Mouse (Mus musculus) C2C12 (cell line): ENCODE results near the gene Icmt. TPM values are rescaled to one million over a fixed set of nuclear protein-coding genes. Genes with fewer than 3 reads are reported as not detected.

Experiments
- H3K27me3 ChIP-seq: one replicate; pipeline ENCODE4 v1.6.1; 2011; ENCODE audit not compliant: control insufficient read depth, insufficient read depth, insufficient read length
- H3K36me3 ChIP-seq: one replicate; pipeline ENCODE4 v1.6.1; 2011; ENCODE audit not compliant: control insufficient read depth, insufficient read depth
- H3K4me3 ChIP-seq: one replicate; pipeline ENCODE4 v1.5.1; 2011; ENCODE audit warnings: mild to moderate bottlenecking, control low read depth; ENCODE audit not compliant: poor library complexity, insufficient read depth, severe bottlenecking
- H3K79me2 ChIP-seq: one replicate; pipeline ENCODE4 v1.6.1; 2011; ENCODE audit not compliant: control insufficient read depth, insufficient read depth
- H3K79me3 ChIP-seq: one replicate; pipeline ENCODE4 v1.6.1; 2011; ENCODE audit warnings: low read depth, control low read depth
- H3ac ChIP-seq: one replicate; pipeline ENCODE3; 2011; ENCODE audit warnings: low read depth; ENCODE audit not compliant: control insufficient read depth, insufficient read length
- CEBPB ChIP-seq: IDR thresholded peaks from one replicate; pipeline ENCODE4 v1.6.1; 2011; ENCODE audit warnings: low read depth, mild to moderate bottlenecking, control low read depth, moderate library complexity
- CTCF ChIP-seq: IDR thresholded peaks from one replicate; pipeline ENCODE4 v1.5.1; 2011; ENCODE audit not compliant: control insufficient read depth, insufficient read depth, insufficient read length
- FOSL1 ChIP-seq: IDR thresholded peaks from one replicate; pipeline ENCODE4 v1.8.0; 2011; ENCODE audit warnings: mild to moderate bottlenecking, low read length; ENCODE audit not compliant: poor library complexity, insufficient read depth, severe bottlenecking
- MAX ChIP-seq: IDR thresholded peaks from one replicate; pipeline ENCODE4 v1.6.1; 2011; ENCODE audit warnings: mild to moderate bottlenecking, control low read depth
- MYOD1 ChIP-seq: IDR thresholded peaks from one replicate; pipeline ENCODE4 v1.6.1; 2011; ENCODE audit warnings: low read depth; ENCODE audit not compliant: control insufficient read depth, insufficient read length
- MYOG ChIP-seq: IDR thresholded peaks from one replicate; pipeline ENCODE4 v1.6.1; 2011; ENCODE audit not compliant: control insufficient read depth, insufficient read length; ENCODE audit errors: extremely low read depth
- USF1 ChIP-seq: IDR thresholded peaks from one replicate; pipeline ENCODE4 v1.6.1; 2011; ENCODE audit warnings: low read depth, mild to moderate bottlenecking, control low read depth, moderate library complexity
- polyA plus RNA-seq: library from polyadenylated mRNA; unstranded; fragments of >200 nt; fragmentation: generic; extraction: Trizol; gene quantifications from one replicate; pipeline ENCODE4 v1.2.1, GENCODE M21; 2012; ENCODE audit warnings: missing spikeins

Gene Icmt
- polyA plus RNA-seq, 1 experiment: 34.1 TPM

DNA sequence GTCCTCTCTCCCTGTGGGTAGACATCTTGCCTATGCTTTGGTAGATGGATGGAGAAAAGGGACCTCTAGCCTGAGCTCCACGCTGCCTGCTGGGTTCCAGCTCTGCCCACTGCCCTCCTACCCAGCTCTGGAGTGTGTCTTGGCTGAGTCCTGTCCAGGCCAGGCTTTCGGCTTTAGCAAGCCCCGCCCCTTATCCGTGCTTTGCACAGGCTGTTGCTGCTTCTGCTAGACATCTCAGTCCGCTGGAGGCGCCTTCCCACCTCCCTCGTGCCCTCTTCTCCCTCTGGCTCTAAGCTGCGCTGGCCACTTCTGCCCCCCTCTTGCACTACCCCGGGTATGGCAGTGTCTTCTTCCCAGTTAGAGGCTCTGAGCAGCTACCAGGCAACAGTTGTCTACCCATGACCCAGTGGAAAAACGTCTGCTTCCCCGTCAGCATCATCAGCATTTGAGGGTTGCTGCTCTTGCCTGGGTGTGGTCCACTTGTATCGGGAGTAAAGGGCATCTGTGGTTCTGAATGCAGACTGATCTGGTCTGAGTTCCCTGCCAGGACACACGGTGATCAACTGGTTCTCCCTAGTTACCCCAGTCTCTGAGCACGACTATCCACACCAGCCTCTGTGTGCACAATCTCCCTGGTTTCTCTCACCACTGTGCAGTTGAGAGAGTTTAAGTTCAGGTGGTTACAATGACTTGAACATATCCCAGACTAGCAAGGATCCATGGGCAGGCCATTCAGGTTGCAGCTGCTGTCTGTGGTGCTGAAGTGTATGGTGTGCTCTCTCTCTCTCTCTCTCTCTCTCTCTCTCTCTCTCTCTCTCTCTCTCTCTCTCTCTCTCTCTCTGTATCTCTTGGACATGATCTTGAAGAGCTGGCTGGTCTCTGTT, 54.6 kb downstream of the Icmt start:
- no peaks in the 10 kb centered on the region for H3K36me3 ChIP-seq

DNA sequence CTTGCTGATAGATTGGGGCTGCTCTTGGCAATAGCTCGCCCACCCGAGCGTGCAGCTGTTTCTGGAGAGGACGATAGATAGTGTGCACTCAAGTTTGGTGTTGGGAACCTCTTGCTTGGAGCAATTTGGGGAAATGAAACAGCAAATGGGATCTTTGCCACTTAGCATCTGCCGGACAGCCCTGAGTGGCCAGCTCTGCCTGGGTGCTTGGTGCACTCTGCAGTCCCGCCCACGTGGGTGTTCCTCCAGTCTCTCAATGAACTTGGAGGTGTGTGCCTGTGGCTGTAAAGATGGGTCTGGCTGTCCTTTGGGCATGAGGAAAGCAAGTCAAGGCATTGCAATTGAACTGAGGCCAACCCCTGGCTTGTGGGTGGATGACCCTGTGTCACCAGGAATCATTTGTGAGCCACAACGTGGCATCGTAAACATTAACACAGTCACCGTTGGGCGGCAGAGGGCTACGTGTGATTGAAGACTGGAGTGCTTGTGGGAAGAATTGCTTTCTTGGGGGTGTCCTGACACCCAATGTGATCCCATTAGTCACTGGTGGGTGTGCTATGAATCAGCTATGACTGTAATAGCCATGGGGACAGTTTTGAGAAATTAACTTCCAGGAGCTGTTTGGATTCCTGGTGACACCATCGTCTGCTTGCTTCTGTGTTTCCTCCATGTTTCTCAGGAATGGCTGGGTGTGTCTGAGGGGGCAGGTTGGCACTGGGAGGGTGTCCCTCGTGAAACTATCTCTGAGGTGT, 57.0 kb downstream of the Icmt start:
- H3K79me3 ChIP-seq: no peaks in the 10 kb centered on the region
- H3K36me3 ChIP-seq: no peaks in the 10 kb centered on the region
- H3K4me3 ChIP-seq: no peak overlapping the region
- TF ChIP-seq USF1 (no peak), MYOG (no peak), MYOD1 (no peak), CEBPB (no peak), CTCF (no peak), MAX (peak; percentile 56), FOSL1 (peak; percentile 69)
- H3ac ChIP-seq: no peak overlapping the region
- H3K27me3 ChIP-seq: peaks cover 7% of the 10 kb centered on the region
- no peaks in the 10 kb centered on the region for H3K79me2 ChIP-seq

More for the DNA sequence above, 54.6 kb downstream of the Icmt start:
- peaks cover 23% of the 10 kb centered on the region for H3K27me3 ChIP-seq
- H3K79me2 ChIP-seq: no peaks in the 10 kb centered on the region
- TF ChIP-seq MAX (peak; percentile 32), FOSL1 (no peak), MYOG (no peak), MYOD1 (no peak)
- H3K79me3 ChIP-seq: no peaks in the 10 kb centered on the region
- no peak overlapping the region for H3K4me3 ChIP-seq
- no peak overlapping the region for H3ac ChIP-seq

DNA sequence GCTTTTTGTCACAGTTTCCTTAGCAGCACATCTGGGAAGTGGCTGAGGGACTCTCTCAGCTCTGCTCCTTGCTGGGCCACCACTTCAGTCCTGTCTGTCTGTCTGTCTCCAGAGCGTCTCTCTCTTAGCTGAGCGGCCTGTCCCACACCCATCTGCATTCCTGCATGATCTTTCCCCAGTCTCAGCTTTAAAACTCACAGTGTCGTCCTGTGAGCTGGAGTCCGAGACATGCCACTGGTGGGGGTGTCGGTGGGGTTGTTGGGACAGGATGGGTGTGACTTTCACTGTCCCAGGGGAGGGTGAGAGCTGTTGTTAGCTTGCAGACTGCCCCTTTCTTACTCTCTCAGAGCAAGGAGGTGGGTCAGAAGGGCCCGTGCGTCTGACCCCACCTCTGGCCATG, 58.6 kb downstream of the Icmt start:
- Histone ChIP-seq H3K79me3 (no peaks in the 10 kb centered on the region), H3K4me3 (no peak overlapping the region), H3K27me3 (no peaks in the 10 kb centered on the region), H3K79me2 (no peaks in the 10 kb centered on the region), H3K36me3 (no peaks in the 10 kb centered on the region), H3ac (no peak overlapping the region)
- TF ChIP-seq USF1 (no peak), CEBPB (no peak), MYOG (no peak), CTCF (no peak), FOSL1 (no peak), MYOD1 (no peak), MAX (no peak)

Other genes starting within 250 kb of the Icmt start
- 17.5 TPM for gene Plekhg5, start 224.7 kb upstream of the Icmt start, polyA plus RNA-seq
- gene Tnfrsf25, start 181.3 kb upstream of the Icmt start, polyA plus RNA-seq: 0.95 TPM
- 0.97 TPM for gene Espn, start 144.9 kb upstream of the Icmt start, polyA plus RNA-seq
- not detected for gene Hes2, start 138.4 kb upstream of the Icmt start, polyA plus RNA-seq
- gene Acot7, start 119.1 kb upstream of the Icmt start, polyA plus RNA-seq: 344 TPM
- 5.4 TPM for gene Gpr153, start 23.0 kb upstream of the Icmt start, polyA plus RNA-seq
- gene Hes3, start 5.6 kb upstream of the Icmt start, polyA plus RNA-seq: not detected
- 0.23 TPM for gene Rnf207, start 21.8 kb downstream of the Icmt start, polyA plus RNA-seq
- 1,836 TPM for gene Rpl22, start 28.5 kb downstream of the Icmt start, polyA plus RNA-seq
- gene Chd5, start 41.4 kb downstream of the Icmt start, polyA plus RNA-seq: 0.22 TPM
- 2.0 TPM for gene Nphp4, start 179.5 kb downstream of the Icmt start, polyA plus RNA-seq
- gene Kcnab2, start 180.6 kb downstream of the Icmt start, polyA plus RNA-seq: 8.5 TPM